Mouse (Mus musculus) bone marrow macrophage, adult 2 months (primary cell): ENCODE results near the gene Frmd4b.

Experiments
- CTCF ChIP-seq: IDR thresholded peaks from 2 replicates; pipeline ENCODE4 v1.5.1; 2012; ENCODE audit warnings: low read depth, mild to moderate bottlenecking, low read length, moderate library complexity
- POLR2A ChIP-seq: IDR thresholded peaks from 2 replicates; pipeline ENCODE4 v1.6.1; 2012; ENCODE audit warnings: mild to moderate bottlenecking, low read depth, low read length, borderline replicate concordance

- TF ChIP-seq CTCF (no peak), POLR2A (no peak)
Observed at GRCm38 (mm10) chr6:97276890-97277497, 340.3 kb downstream of the Frmd4b start.
